Mouse (Mus musculus) olfactory bulb, adult 2 months (tissue): ENCODE results near the gene Slc20a1.

Source experiments
- CTCF ChIP-seq: fragments of 200-500 bp; IDR thresholded peaks from 2 replicates; pipeline ENCODE4 v1.5.1; 2012; ENCODE audit warnings: low read depth, mild to moderate bottlenecking, low read length, moderate library complexity; ENCODE audit not compliant: insufficient read depth
- POLR2A ChIP-seq: fragments of 200-500 bp; IDR thresholded peaks from 2 replicates; pipeline ENCODE4 v1.6.1; 2012; ENCODE audit warnings: mild to moderate bottlenecking, low read depth, low read length, moderate library complexity; ENCODE audit not compliant: insufficient read depth

GRCm38 (mm10) chr2:129254076-129254475 is 55.5 kb downstream of the Slc20a1 start:
- TF ChIP-seq CTCF (no peak), POLR2A (no peak)
